ENCODE assay signal across 8 mouse cellular contexts in the genomic region with DNA sequence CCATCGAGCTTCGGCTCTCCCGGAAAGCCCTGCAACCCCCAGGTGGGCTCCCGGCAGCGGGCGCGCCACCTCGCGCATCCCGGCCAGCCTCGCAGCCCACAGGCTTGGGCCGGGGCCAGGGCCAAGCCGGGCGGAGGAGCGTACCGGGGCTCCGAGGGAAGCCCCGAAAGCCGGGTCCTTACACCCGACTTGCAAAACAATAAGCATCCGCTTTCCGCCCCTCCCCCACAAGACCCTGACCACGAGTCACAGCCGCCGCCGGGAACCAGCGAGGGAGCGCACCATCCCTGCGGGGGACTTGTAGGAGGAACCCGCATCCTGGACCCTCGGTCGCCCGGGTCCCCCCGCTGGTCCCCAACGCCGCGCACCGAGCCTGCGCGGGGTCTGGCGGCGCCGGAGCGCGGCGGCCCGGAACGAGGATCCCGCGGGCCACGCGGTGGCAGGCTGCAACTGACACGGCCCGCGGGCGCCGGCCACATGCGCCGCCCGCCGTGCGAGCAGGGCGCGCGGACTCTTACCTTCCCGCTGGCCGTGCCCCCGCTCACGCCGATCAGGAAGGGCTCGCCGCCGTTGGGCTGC. TPM values are rescaled to one million over a fixed set of nuclear protein-coding genes. Genes with fewer than 3 reads are reported as not detected.
DNase-seq lines count a peak whose midpoint lies in the region; ATAC-seq and TF ChIP-seq lines count a peak whose summit lies in the region.

No protein-coding gene starts in this region.

- no peaks in the 10 kb centered on the region for H3K36me3 ChIP-seq in forebrain, embryonic 16.5 days (ENCODE audit: control insufficient read depth, insufficient read depth)
- no peaks in the 10 kb centered on the region for H3K36me3 ChIP-seq in hindbrain, postnatal 0 days (ENCODE audit: insufficient read depth, low read length)
- H3K36me3 ChIP-seq in liver, adult 2 months (ENCODE audit: control insufficient read depth, insufficient read depth, low read length): no peaks in the 10 kb centered on the region
- H3K36me3 ChIP-seq in midbrain, postnatal 0 days (ENCODE audit: insufficient read depth, low read length): no peaks in the 10 kb centered on the region
- no peaks in the 10 kb centered on the region for H3K36me3 ChIP-seq in splenic B cell, adult 2 months (ENCODE audit: control insufficient read depth, insufficient read depth, low read length, poor library complexity, severe bottlenecking)

- peak overlapping the region; percentile 98 for H3K27ac ChIP-seq in forebrain, embryonic 16.5 days (ENCODE audit: low read length)
- H3K27ac ChIP-seq in hindbrain, postnatal 0 days: peak overlapping the region; percentile 95
- H3K27ac ChIP-seq in liver, adult 2 months (replicated peaks; ENCODE audit: insufficient read depth, low read depth, low read length): peak overlapping the region; percentile 63
- H3K27ac ChIP-seq in midbrain, postnatal 0 days (ENCODE audit: low read depth, low read length): peak overlapping the region; percentile 88

- peak overlapping the region; percentile 53 for H3K4me2 ChIP-seq in forebrain, embryonic 16.5 days (ENCODE audit: low read length)
- H3K4me2 ChIP-seq in hindbrain, postnatal 0 days (ENCODE audit: low read depth, low read length): peak overlapping the region; percentile 68
- H3K4me2 ChIP-seq in midbrain, postnatal 0 days (ENCODE audit: low read depth, low read length, poor library complexity, severe bottlenecking): peak overlapping the region; percentile 79

- H3K27me3 ChIP-seq in forebrain, embryonic 16.5 days (replicated peaks; ENCODE audit: control insufficient read depth, insufficient read depth, low read length): no peaks in the 10 kb centered on the region
- H3K27me3 ChIP-seq in hindbrain, postnatal 0 days (ENCODE audit: insufficient read depth, low read length): no peaks in the 10 kb centered on the region
- no peaks in the 10 kb centered on the region for H3K27me3 ChIP-seq in liver, adult 2 months (ENCODE audit: control insufficient read depth, insufficient read depth, low read length)
- no peaks in the 10 kb centered on the region for H3K27me3 ChIP-seq in midbrain, postnatal 0 days (ENCODE audit: insufficient read depth, low read length)
- no peaks in the 10 kb centered on the region for H3K27me3 ChIP-seq in splenic B cell, adult 2 months (ENCODE audit: control insufficient read depth, insufficient read depth, low read length, poor library complexity, severe bottlenecking)

- under 1% methylated on average over 62 of the region's 73 CpGs for WGBS in forebrain, embryonic 16.5 days
- WGBS in hindbrain, postnatal 0 days: under 1% methylated on average over 66 of the region's 73 CpGs
- WGBS in liver, adult 2 months: under 1% methylated on average over 73 of the region's 73 CpGs
- 0% methylated on average over 56 of the region's 73 CpGs for whole genome bisulfite sequencing in midbrain, postnatal 0 days

- peak overlapping the region; percentile 88 for H3K9ac ChIP-seq in forebrain, embryonic 16.5 days (replicated peaks; ENCODE audit: low read depth, low read length)
- H3K9ac ChIP-seq in hindbrain, postnatal 0 days (replicated peaks; ENCODE audit: low read length): peak overlapping the region; percentile 76
- H3K9ac ChIP-seq in liver, adult 2 months (ENCODE audit: low read depth, low read length): peak overlapping the region; percentile 87
- peak overlapping the region; percentile 84 for H3K9ac ChIP-seq in midbrain, postnatal 0 days (replicated peaks; ENCODE audit: low read length, poor library complexity, severe bottlenecking)

- H3K4me3 ChIP-seq in forebrain, embryonic 16.5 days (replicated peaks; ENCODE audit: low read length): peak overlapping the region; percentile 85
- H3K4me3 ChIP-seq in hindbrain, postnatal 0 days (ENCODE audit: low read length): peak overlapping the region; percentile 90
- H3K4me3 ChIP-seq in liver, adult 2 months (ENCODE audit: insufficient read depth, low read depth, low read length): peak overlapping the region; percentile 77
- H3K4me3 ChIP-seq in midbrain, postnatal 0 days (ENCODE audit: low read depth, low read length): peak overlapping the region; percentile 92

- peak; percentile 95 for DNase-seq in heart, adult 11 months
- DNase-seq in heart, adult 8-10 months (ENCODE audit: low spot score): no peak
- peak; percentile 43 for DNase-seq in c-Kit-positive CD71-negative TER-119-negative erythroid progenitor cells, embryonic 14.5 days (ENCODE audit: low read depth)
- DNase-seq in hindbrain, postnatal 0 days (ENCODE audit: low spot score): peak; percentile 82
- DNase-seq in liver, adult 2 months (ENCODE audit: extremely low read depth, low read depth, low spot score): no peak
- DNase-seq in midbrain, postnatal 0 days (ENCODE audit: low spot score): peak; percentile 65
- DNase-seq in splenic B cell, adult 2 months (ENCODE audit: low read depth, low spot score): peak; percentile 56

- peaks cover 19% of the 10 kb centered on the region; the same call in 1 of the 2 replicates for H3K79me2 ChIP-seq in liver, adult 2 months (ENCODE audit: control insufficient read depth, insufficient read depth, low read length)

- no peaks in the 10 kb centered on the region for H3K9me3 ChIP-seq in forebrain, embryonic 16.5 days (ENCODE audit: control insufficient read depth, low read length)
- no peaks in the 10 kb centered on the region for H3K9me3 ChIP-seq in hindbrain, postnatal 0 days (ENCODE audit: low read length)
- no peaks in the 10 kb centered on the region for H3K9me3 ChIP-seq in midbrain, postnatal 0 days (ENCODE audit: low read length)

- TF ChIP-seq POLR2A in liver, adult 2 months (IDR thresholded peaks at IDR 0.05; ENCODE audit: extremely low read depth, insufficient read depth, low read length): no peak

- ATAC-seq in forebrain, embryonic 16.5 days: peak; percentile 68
- ATAC-seq in hindbrain, postnatal 0 days: peak; percentile 55
- ATAC-seq in midbrain, postnatal 0 days (ENCODE audit: low FRiP score): peak; percentile 48

- H3K4me1 ChIP-seq in forebrain, embryonic 16.5 days (replicated peaks; ENCODE audit: control insufficient read depth, insufficient read depth, low read length): peaks cover 16% of the 10 kb centered on the region
- peaks cover 7% of the 10 kb centered on the region; the same call in 1 of the 2 replicates for H3K4me1 ChIP-seq in hindbrain, postnatal 0 days (ENCODE audit: insufficient read depth, low read length)
- H3K4me1 ChIP-seq in liver, adult 2 months (ENCODE audit: control insufficient read depth, insufficient read depth, low read length): peaks cover 8% of the 10 kb centered on the region; the same call in 1 of the 2 replicates
- H3K4me1 ChIP-seq in midbrain, postnatal 0 days (ENCODE audit: insufficient read depth, low read length): peaks cover 3% of the 10 kb centered on the region; the same call in 1 of the 2 replicates

- TF ChIP-seq CTCF in hindbrain, postnatal 0 days (IDR thresholded peaks at IDR 0.05; ENCODE audit: low read depth): no peak
- TF ChIP-seq CTCF in liver, adult 2 months (IDR thresholded peaks at IDR 0.05; ENCODE audit: low read depth, low read length): peak; percentile 9; the same call in 1 of the 2 replicates
- TF ChIP-seq CTCF in midbrain, postnatal 0 days (IDR thresholded peaks at IDR 0.05): peak; percentile 20; the same call in 1 of the 2 replicates

RNA-seq across cellular contexts. Expression of gene Uck2, which starts 0.8 kb away (rescaled TPM):
- total RNA-seq in heart, adult 8-10 months (2022): 10 to 100 TPM; 38.7 to 50.3 (median 43.4) TPM
- 62.7 and 70.3 TPM in 2 replicates for polyA plus RNA-seq in forebrain, embryonic 16.5 days (2015; fragmentation: Nextera tagmentation; extraction: Ambion mirVana)
- total RNA-seq in hindbrain, postnatal 0 days (2014; rRNA removed): 71.8 and 91.3 TPM in 2 replicates
- polyA plus RNA-seq in hindbrain, postnatal 0 days (2015; fragmentation: Nextera tagmentation; extraction: Ambion mirVana): 40.1 and 44.7 TPM in 2 replicates
- total RNA-seq in liver, adult 2 months (2014; rRNA removed): 7.0 and 7.2 TPM in 2 replicates
- polyA plus RNA-seq in liver, adult 2 months (2012; rRNA removed): 7.3 and 9.7 TPM in 2 replicates
- 54.4 and 74.2 TPM in 2 replicates for total RNA-seq in midbrain, postnatal 0 days (2014; rRNA removed)
- polyA plus RNA-seq in midbrain, postnatal 0 days (2015; fragmentation: Nextera tagmentation; extraction: Ambion mirVana): 32.7 and 42.7 TPM in 2 replicates

RNA-seq across cellular contexts. Expression of gene Tmco1, which starts 23.8 kb away (rescaled TPM):
- total RNA-seq in heart, adult 8-10 months (2022): 10 to 100 TPM; 92.5 to 99.4 (median 98.8) TPM
- 74.3 and 79.7 TPM in 2 replicates for polyA plus RNA-seq in forebrain, embryonic 16.5 days (2015; fragmentation: Nextera tagmentation; extraction: Ambion mirVana)
- total RNA-seq in hindbrain, postnatal 0 days (2014; rRNA removed): 47.5 and 63.2 TPM in 2 replicates
- 70.4 and 80.8 TPM in 2 replicates for polyA plus RNA-seq in hindbrain, postnatal 0 days (2015; fragmentation: Nextera tagmentation; extraction: Ambion mirVana)
- 142 and 162 TPM in 2 replicates for total RNA-seq in liver, adult 2 months (2014; rRNA removed)
- 70.2 and 71.5 TPM in 2 replicates for polyA plus RNA-seq in liver, adult 2 months (2012; rRNA removed)
- total RNA-seq in midbrain, postnatal 0 days (2014; rRNA removed): 40.7 and 52.5 TPM in 2 replicates
- 74.4 and 74.9 TPM in 2 replicates for polyA plus RNA-seq in midbrain, postnatal 0 days (2015; fragmentation: Nextera tagmentation; extraction: Ambion mirVana)

Comparison
In these comparisons a context has a peak if more than half of its experiments do, and no peak if none do; other contexts are left out.
1. DNase-seq: peak in heart, adult 11 months (single experiment), c-Kit-positive CD71-negative TER-119-negative erythroid progenitor cells, embryonic 14.5 days (single experiment), hindbrain, postnatal 0 days (single experiment), midbrain, postnatal 0 days (single experiment) and splenic B cell, adult 2 months (single experiment); none in heart, adult 8-10 months (single experiment) and liver, adult 2 months (single experiment).
2. Peak in every context shown above with its lines, with median percentiles within 50 percentile points of each other: ATAC-seq, H3K27ac ChIP-seq, H3K4me2 ChIP-seq, H3K4me3 ChIP-seq and H3K9ac ChIP-seq.